Mouse (Mus musculus) heart, embryonic 14.5 days (tissue): ENCODE measurements around the gene Gp1ba. TPM values are rescaled to one million over a fixed set of nuclear protein-coding genes. Genes with fewer than 3 reads are reported as not detected.

ENCODE experiments used
- ATAC-seq: fragments of 200-750 bp; cut with Nextera tagmentation; 2 replicates; pipeline ENCODE4 v1.8.0; 2017; ENCODE audit warnings: low read depth, moderate TSS enrichment; ENCODE audit not compliant: insufficient number of reproducible peaks, insufficient read depth, low FRiP score
- H3K27ac ChIP-seq, 2 experiments: fragments of 200-500 bp in 1 of 2; fragments of 300-500 bp in 1 of 2; sonication (generic) in 1 of 2; replicated peaks in 1 of 2; 2 replicates each; pipeline ENCODE4 v1.5.1; 2012 to 2014; ENCODE audit warnings: low read depth in 2 of 2, low read length in 2 of 2, control low read depth in 1 of 2, mild to moderate bottlenecking in 1 of 2, mixed read lengths in 1 of 2; ENCODE audit not compliant: control insufficient read depth in 1 of 2, insufficient read depth in 1 of 2
- H3K27me3 ChIP-seq: fragments of 300-500 bp; sonication (generic); 2 replicates; pipeline ENCODE4 v1.6.1; 2014; ENCODE audit warnings: mild to moderate bottlenecking, low read length, control low read depth; ENCODE audit not compliant: control insufficient read depth, insufficient read depth
- H3K36me3 ChIP-seq: fragments of 300-500 bp; sonication (generic); 2 replicates; pipeline ENCODE4 v1.6.1; 2014; ENCODE audit warnings: mild to moderate bottlenecking, control low read depth, low read length, mixed read lengths; ENCODE audit not compliant: control insufficient read depth, insufficient read depth
- H3K4me1 ChIP-seq, 2 experiments: fragments of 200-500 bp in 1 of 2; fragments of 300-500 bp in 1 of 2; sonication (generic) in 1 of 2; 2 replicates each; pipeline ENCODE4 v1.6.1; 2012 to 2014; ENCODE audit warnings: low read length in 2 of 2, control low read depth in 1 of 2, mixed read lengths in 1 of 2; ENCODE audit not compliant: control insufficient read depth in 2 of 2, insufficient read depth in 2 of 2
- H3K4me2 ChIP-seq: fragments of 300-500 bp; sonication (generic); 2 replicates; pipeline ENCODE4 v1.6.1; 2014; ENCODE audit warnings: mild to moderate bottlenecking, low read length
- H3K4me3 ChIP-seq, 2 experiments: fragments of 200-500 bp in 1 of 2; fragments of 300-500 bp in 1 of 2; sonication (generic) in 1 of 2; 2 replicates each; pipeline ENCODE4 v1.5.1; 2012 to 2014; ENCODE audit warnings: low read length in 2 of 2, mild to moderate bottlenecking in 2 of 2, control low read depth in 1 of 2, low read depth in 1 of 2, moderate library complexity in 1 of 2; ENCODE audit not compliant: control insufficient read depth in 1 of 2, insufficient read depth in 1 of 2
- H3K9ac ChIP-seq: fragments of 300-500 bp; sonication (generic); 2 replicates; pipeline ENCODE4 v1.6.1; 2014; ENCODE audit warnings: mild to moderate bottlenecking, low read length
- H3K9me3 ChIP-seq: fragments of 300-500 bp; sonication (generic); 2 replicates; pipeline ENCODE4 v1.6.1; 2016; ENCODE audit warnings: low read length, control low read depth; ENCODE audit not compliant: control insufficient read depth
- WGBS: fragments of 180-500 bp; shearing (Covaris S2); extraction: QIAGEN DNeasy Blood & Tissue Kit; methylation state at CpG from one replicate; pipeline ENCODE4 v1.1.7; 2014; 5-methylcytosine and 5-hydroxymethylcytosine counted together
- polyA plus RNA-seq: library from polyadenylated mRNA; unstranded; fragments of >200 nt; fragmentation: Nextera tagmentation; extraction: Ambion mirVana; gene quantifications from 2 replicates; pipeline ENCODE4 v1.2.1, GENCODE M21; 2014

Gene Gp1ba
- 0.74 and 1.2 TPM in 2 replicates for polyA plus RNA-seq

- H3K27me3 ChIP-seq: no peaks in the 10 kb centered on the region
- peak within 1 kb of the TSS; percentile 68 to 77 for H3K27ac ChIP-seq
- H3K36me3 ChIP-seq: peaks cover 14% of the 10 kb centered on the region
- H3K9me3 ChIP-seq: no peaks in the 10 kb centered on the region
- no peak within 1 kb of the TSS for H3K4me3 ChIP-seq
- H3K4me1 ChIP-seq: peaks cover 10 to 11% of the 10 kb centered on the region in 2 experiments
- ATAC-seq: no peak
- no peak within 1 kb of the TSS; the same call in 1 of the 2 replicates for H3K9ac ChIP-seq
- H3K4me2 ChIP-seq: no peak within 1 kb of the TSS
- WGBS: 0% methylated on average over 5 of the region's 5 CpGs
Observed at GRCm38 (mm10) chr11:70638714-70639278, at the start of gene Gp1ba. Gp1ba (plus strand) TSS chr11:70639122.

DNA sequence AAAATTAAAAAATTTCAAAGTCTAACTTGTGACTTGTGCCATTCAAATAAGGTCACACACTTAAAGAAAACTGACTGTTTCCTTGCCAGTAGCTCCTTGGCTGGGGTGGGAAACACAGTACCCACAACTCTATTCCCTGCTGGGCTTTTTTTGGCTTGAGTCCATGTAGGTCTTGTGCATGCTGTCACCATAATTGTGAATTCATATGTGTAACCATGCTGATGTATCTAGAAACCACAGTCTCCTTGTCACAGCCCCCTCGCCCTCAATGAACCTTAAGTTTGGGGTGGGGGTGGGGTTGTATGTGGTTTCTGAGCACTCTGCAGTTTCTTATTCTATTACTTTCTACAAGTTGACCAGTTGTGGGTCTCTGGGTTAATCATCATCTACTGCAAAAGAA lies 47.2 kb upstream of the Gp1ba start:
- ATAC-seq: no peak
- Histone ChIP-seq H3K4me3 (no peak overlapping the region), H3K36me3 (no peaks in the 10 kb centered on the region), H3K27me3 (no peaks in the 10 kb centered on the region), H3K9me3 (no peaks in the 10 kb centered on the region), H3K27ac (no peak overlapping the region), H3K4me1 (peaks cover 4 to 7% of the 10 kb centered on the region in 2 experiments; a peak in 2 of 4 replicates), H3K4me2 (no peak overlapping the region), H3K9ac (no peak overlapping the region)
- WGBS: 87% methylated on average over 1 of the region's 1 CpGs

DNA sequence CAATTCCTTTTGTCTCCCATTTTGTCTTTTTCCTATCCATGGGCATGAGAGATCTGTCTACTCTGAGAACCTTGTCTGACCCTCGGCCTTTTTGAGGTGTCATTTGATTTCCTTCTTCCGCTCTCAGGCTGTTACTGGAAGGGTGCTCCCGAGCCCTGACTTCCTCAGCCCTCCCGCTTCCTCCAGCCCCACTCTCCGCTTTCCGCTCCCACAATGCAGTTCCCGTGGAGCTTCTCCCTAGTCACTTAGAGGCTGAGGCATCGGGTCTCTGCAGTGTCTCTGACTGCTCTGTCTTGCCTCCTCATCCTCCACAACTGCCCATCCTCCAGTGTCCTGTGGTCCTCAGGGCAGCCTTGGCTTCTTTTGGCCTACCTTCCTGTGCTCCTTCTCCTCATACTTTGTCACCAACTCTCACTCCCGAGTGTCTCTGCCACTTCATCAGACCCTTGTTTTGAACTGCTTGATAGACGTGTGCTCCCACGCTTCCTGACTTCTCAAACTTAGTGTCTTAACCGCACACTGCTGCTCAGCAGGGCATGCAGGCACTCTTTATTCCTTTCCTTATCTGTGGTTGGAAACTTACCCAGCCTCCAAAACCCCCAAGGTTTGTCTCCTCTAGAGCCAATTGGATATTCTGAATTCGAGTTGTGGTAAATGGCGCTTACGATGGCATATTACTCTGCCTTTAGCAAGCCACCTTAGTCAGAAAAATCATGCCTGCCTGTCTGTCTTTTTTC lies 44.5 kb upstream of the Gp1ba start:
- WGBS: 70% methylated on average over 15 of the region's 15 CpGs
- H3K27ac ChIP-seq: no peak overlapping the region
- no peaks in the 10 kb centered on the region for H3K27me3 ChIP-seq

DNA sequence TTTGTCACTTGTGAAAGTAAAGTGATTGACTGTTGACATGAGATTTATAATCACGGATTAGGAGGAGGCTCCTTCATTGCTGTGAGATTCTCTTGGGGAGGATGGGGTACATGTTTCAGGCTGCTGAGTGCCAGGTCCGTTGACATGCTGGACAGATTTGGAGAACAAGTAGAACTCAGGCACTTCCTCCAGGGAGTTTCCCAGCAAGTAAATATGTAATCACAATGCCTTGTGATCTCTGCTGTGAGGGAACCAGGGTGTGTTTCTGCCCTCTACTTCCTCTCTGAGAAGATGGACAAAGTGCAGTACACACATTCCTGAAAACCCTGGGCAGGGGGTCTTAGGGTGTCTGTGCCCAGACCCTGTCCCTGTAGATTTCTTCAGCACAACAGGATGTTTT lies 43.3 kb upstream of the Gp1ba start:
- Histone ChIP-seq H3K27ac (no peak overlapping the region), H3K9ac (no peak overlapping the region), H3K4me1 (peaks cover 4 to 7% of the 10 kb centered on the region in 2 experiments; a peak in 2 of 4 replicates), H3K36me3 (peaks cover 33% of the 10 kb centered on the region), H3K4me3 (no peak overlapping the region), H3K9me3 (no peaks in the 10 kb centered on the region), H3K27me3 (no peaks in the 10 kb centered on the region), H3K4me2 (no peak overlapping the region)
- WGBS: 38% methylated on average over 2 of the region's 2 CpGs
- no peak for ATAC-seq

More for the DNA sequence above, 44.5 kb upstream of the Gp1ba start:
- ATAC-seq: no peak
- Histone ChIP-seq H3K4me1 (peaks cover 4 to 7% of the 10 kb centered on the region in 2 experiments; a peak in 2 of 4 replicates), H3K36me3 (peaks cover 24% of the 10 kb centered on the region), H3K9me3 (no peaks in the 10 kb centered on the region), H3K9ac (no peak overlapping the region), H3K4me3 (no peak overlapping the region), H3K4me2 (no peak overlapping the region)

GRCm38 (mm10) chr11:70596094-70596493 lies 42.8 kb upstream of the Gp1ba start:
- Histone ChIP-seq H3K27ac (no peak overlapping the region), H3K9me3 (no peaks in the 10 kb centered on the region), H3K4me3 (no peak overlapping the region), H3K4me1 (peaks cover 4 to 7% of the 10 kb centered on the region in 2 experiments; a peak in 2 of 4 replicates), H3K4me2 (no peak overlapping the region), H3K9ac (no peak overlapping the region), H3K36me3 (peaks cover 33% of the 10 kb centered on the region), H3K27me3 (no peaks in the 10 kb centered on the region)
- ATAC-seq: no peak
- 71% methylated on average over 4 of the region's 4 CpGs for WGBS

- Histone ChIP-seq H3K4me3 (no peak overlapping the region), H3K4me2 (no peak overlapping the region), H3K4me1 (peaks cover 4 to 7% of the 10 kb centered on the region in 2 experiments; a peak in 2 of 4 replicates), H3K27ac (no peak overlapping the region), H3K36me3 (peaks cover 44% of the 10 kb centered on the region), H3K27me3 (no peaks in the 10 kb centered on the region), H3K9me3 (no peaks in the 10 kb centered on the region), H3K9ac (no peak overlapping the region)
- WGBS: 80% methylated on average over 6 of the region's 6 CpGs
- ATAC-seq: no peak
Observed at GRCm38 (mm10) chr11:70597301-70597700, 41.6 kb upstream of the Gp1ba start.

DNA sequence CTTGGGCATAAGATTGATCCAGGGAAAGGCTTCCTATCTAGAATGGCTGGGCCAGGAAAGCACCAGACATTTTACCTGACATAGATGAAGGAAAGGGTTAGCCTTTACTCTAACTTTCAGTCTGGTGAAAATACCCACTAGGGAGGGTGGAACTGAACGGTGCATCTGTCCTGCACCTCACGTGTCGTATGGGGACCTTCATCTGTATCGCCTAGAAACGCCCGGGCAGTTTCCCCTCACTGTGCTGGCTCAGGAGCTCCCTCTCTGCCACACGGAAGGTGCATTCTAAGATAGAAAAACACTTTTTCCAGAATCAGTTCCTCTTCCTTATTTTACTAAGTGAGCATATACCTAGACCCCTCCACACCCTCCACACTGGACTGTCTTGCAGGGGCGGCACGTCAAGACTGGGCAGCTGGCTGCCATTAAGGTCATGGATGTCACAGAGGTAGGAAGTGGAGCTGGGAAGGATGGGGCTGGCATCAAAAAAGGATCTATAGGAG lies 40.4 kb upstream of the Gp1ba start:
- Histone ChIP-seq H3K4me1 (peaks cover 4 to 7% of the 10 kb centered on the region in 2 experiments; a peak in 2 of 4 replicates), H3K27me3 (no peaks in the 10 kb centered on the region), H3K4me3 (no peak overlapping the region), H3K9me3 (no peaks in the 10 kb centered on the region), H3K9ac (no peak overlapping the region), H3K36me3 (peaks cover 54% of the 10 kb centered on the region), H3K4me2 (no peak overlapping the region), H3K27ac (no peak overlapping the region)
- no peak for ATAC-seq
- 87% methylated on average over 9 of the region's 9 CpGs for WGBS
